Mouse (Mus musculus) midbrain, postnatal 0 days (tissue): ENCODE measurements around the gene Mcm3. TPM values are rescaled to one million over a fixed set of nuclear protein-coding genes. Genes with fewer than 3 reads are reported as not detected.

Experiments used
- ATAC-seq: fragments of 200-750 bp; cut with Nextera tagmentation; 2 replicates; pipeline ENCODE4 v1.8.0; 2017; ENCODE audit warnings: moderate number of reproducible peaks, mild to moderate bottlenecking, moderate TSS enrichment, moderate library complexity; ENCODE audit not compliant: low FRiP score
- DNase-seq: peaks from one replicate; pipeline ENCODE4 v3.0.0-alpha.2; 2015; ENCODE audit warnings: low spot score
- H3K27ac ChIP-seq: fragments of 300-500 bp; sonication (generic); 2 replicates; pipeline ENCODE4 v1.5.1; 2014; ENCODE audit warnings: low read depth, mild to moderate bottlenecking, low read length, mixed read lengths
- H3K27me3 ChIP-seq: fragments of 300-500 bp; sonication (generic); 2 replicates; pipeline ENCODE4 v1.6.1; 2014; ENCODE audit warnings: low read length, control low read depth, mixed read lengths; ENCODE audit not compliant: insufficient read depth
- H3K36me3 ChIP-seq: fragments of 300-500 bp; sonication (generic); 2 replicates; pipeline ENCODE4 v1.6.1; 2014; ENCODE audit warnings: low read length, control low read depth, mixed read lengths; ENCODE audit not compliant: insufficient read depth
- H3K4me1 ChIP-seq: fragments of 300-500 bp; sonication (generic); 2 replicates; pipeline ENCODE4 v1.6.1; 2014; ENCODE audit warnings: mild to moderate bottlenecking, control low read depth, antibody characterized with exemption, low read length, mixed read lengths; ENCODE audit not compliant: insufficient read depth
- H3K4me2 ChIP-seq: fragments of 300-500 bp; sonication (generic); 2 replicates; pipeline ENCODE4 v1.6.1; 2014; ENCODE audit warnings: low read depth, mild to moderate bottlenecking, low read length, mixed read lengths; ENCODE audit not compliant: poor library complexity, severe bottlenecking
- H3K4me3 ChIP-seq: fragments of 300-500 bp; sonication (generic); 2 replicates; pipeline ENCODE4 v1.5.1; 2014; ENCODE audit warnings: low read depth, mild to moderate bottlenecking, low read length, moderate library complexity
- H3K9ac ChIP-seq: fragments of 300-500 bp; sonication (generic); replicated peaks from 2 replicates; pipeline ENCODE4 v1.6.1; 2014; ENCODE audit warnings: mild to moderate bottlenecking, low read length, moderate library complexity, mixed read lengths; ENCODE audit not compliant: poor library complexity, severe bottlenecking
- H3K9me3 ChIP-seq: fragments of 300-500 bp; sonication (generic); 2 replicates; pipeline ENCODE4 v1.6.1; 2016; ENCODE audit warnings: low read length, control low read depth
- CTCF ChIP-seq: IDR thresholded peaks from 2 replicates; pipeline ENCODE4 v1.5.1; 2016; ENCODE audit warnings: antibody characterized with exemption, mild to moderate bottlenecking
- WGBS: fragments of 180-500 bp; shearing (Covaris S2); extraction: QIAGEN DNeasy Blood & Tissue Kit; methylation state at CpG from one replicate; pipeline ENCODE4 v1.1.7; 2014; 5-methylcytosine and 5-hydroxymethylcytosine counted together
- polyA plus RNA-seq: library from polyadenylated mRNA; unstranded; fragments of >200 nt; fragmentation: Nextera tagmentation; extraction: Ambion mirVana; gene quantifications from 2 replicates; pipeline ENCODE4 v1.2.1, GENCODE M21; 2015
- total RNA-seq: library from RNA; depleted of rRNA; stranded (reverse); fragments of >200 nt; gene quantifications from 2 replicates; pipeline ENCODE4 v1.2.3, GENCODE M21; 2014

The Mcm3 gene
- total and polyA plus RNA-seq, 2 experiments from 2014 or later, result 6.3 to 10.1 TPM

GRCm38 (mm10) chr1:20830546-20830945, 10.4 kb upstream of the Mcm3 start:
- Histone ChIP-seq H3K9me3 (no peaks in the 10 kb centered on the region), H3K36me3 (no peaks in the 10 kb centered on the region), H3K9ac (no peak overlapping the region), H3K4me1 (no peaks in the 10 kb centered on the region), H3K27ac (no peak overlapping the region), H3K4me2 (no peak overlapping the region), H3K27me3 (no peaks in the 10 kb centered on the region), H3K4me3 (no peak overlapping the region)
- no peak for DNase-seq
- 89% methylated on average over 1 of the region's 1 CpGs for WGBS
- TF ChIP-seq CTCF, result no peak
- ATAC-seq, result no peak

- no peak for TF ChIP-seq CTCF
- no peak overlapping the region for H3K9ac ChIP-seq
- H3K4me2 ChIP-seq, result no peak overlapping the region
- no peaks in the 10 kb centered on the region for H3K4me1 ChIP-seq
- WGBS, result 98% methylated on average over 2 of the region's 2 CpGs
- H3K9me3 ChIP-seq, result no peaks in the 10 kb centered on the region
- no peak for DNase-seq
- no peak overlapping the region for H3K27ac ChIP-seq
- H3K36me3 ChIP-seq, result no peaks in the 10 kb centered on the region
- no peaks in the 10 kb centered on the region for H3K27me3 ChIP-seq
- ATAC-seq, result no peak
- H3K4me3 ChIP-seq, result no peak overlapping the region
Observed at GRCm38 (mm10) chr1:20828061-20828460, 7.9 kb upstream of the Mcm3 start.

- Histone ChIP-seq H3K36me3 (no peaks in the 10 kb centered on the region), H3K27ac (no peak overlapping the region), H3K27me3 (no peaks in the 10 kb centered on the region), H3K4me2 (no peak overlapping the region), H3K4me1 (no peaks in the 10 kb centered on the region), H3K9me3 (no peaks in the 10 kb centered on the region), H3K4me3 (no peak overlapping the region), H3K9ac (no peak overlapping the region)
- no peak for ATAC-seq
- DNase-seq, result no peak
- TF ChIP-seq CTCF, result no peak
Observed at GRCm38 (mm10) chr1:20825036-20825435, 4.9 kb upstream of the Mcm3 start.

GRCm38 (mm10) chr1:20823906-20824305, 3.8 kb upstream of the Mcm3 start:
- H3K9ac ChIP-seq, result no peak overlapping the region
- no peak overlapping the region for H3K27ac ChIP-seq
- H3K4me3 ChIP-seq, result no peak overlapping the region
- 19% methylated on average over 2 of the region's 2 CpGs for WGBS
- DNase-seq (no peak), ATAC-seq (no peak)
- no peaks in the 10 kb centered on the region for H3K4me1 ChIP-seq
- H3K4me2 ChIP-seq, result no peak overlapping the region
- no peak for TF ChIP-seq CTCF
- no peaks in the 10 kb centered on the region for H3K27me3 ChIP-seq
- no peaks in the 10 kb centered on the region for H3K36me3 ChIP-seq
- no peaks in the 10 kb centered on the region for H3K9me3 ChIP-seq

- Histone ChIP-seq H3K4me3 (no peak overlapping the region), H3K27me3 (no peaks in the 10 kb centered on the region), H3K4me1 (no peaks in the 10 kb centered on the region), H3K9me3 (no peaks in the 10 kb centered on the region), H3K4me2 (no peak overlapping the region), H3K9ac (no peak overlapping the region), H3K36me3 (no peaks in the 10 kb centered on the region), H3K27ac (no peak overlapping the region)
- no peak for TF ChIP-seq CTCF
- WGBS, result 43% methylated on average over 4 of the region's 4 CpGs
- no peak for ATAC-seq
- no peak for DNase-seq
Observed at GRCm38 (mm10) chr1:20823471-20823870, 3.4 kb upstream of the Mcm3 start.

- no peak overlapping the region for H3K4me3 ChIP-seq
- no peaks in the 10 kb centered on the region for H3K27me3 ChIP-seq
- ATAC-seq (no peak), DNase-seq (no peak)
- H3K9ac ChIP-seq, result no peak overlapping the region
- H3K36me3 ChIP-seq, result no peaks in the 10 kb centered on the region
- no peak overlapping the region for H3K27ac ChIP-seq
- H3K9me3 ChIP-seq, result no peaks in the 10 kb centered on the region
- TF ChIP-seq CTCF, result no peak
- H3K4me1 ChIP-seq, result no peaks in the 10 kb centered on the region
- WGBS, result 89% methylated on average over 4 of the region's 4 CpGs
- H3K4me2 ChIP-seq, result no peak overlapping the region
Observed at GRCm38 (mm10) chr1:20820959-20821358, 847 bp upstream of the Mcm3 start.

GRCm38 (mm10) chr1:20817596-20817995, 2.5 kb downstream of the Mcm3 start:
- Histone ChIP-seq H3K4me2 (no peak overlapping the region), H3K27ac (no peak overlapping the region), H3K4me1 (no peaks in the 10 kb centered on the region), H3K9me3 (no peaks in the 10 kb centered on the region), H3K27me3 (no peaks in the 10 kb centered on the region), H3K4me3 (no peak overlapping the region), H3K9ac (no peak overlapping the region), H3K36me3 (no peaks in the 10 kb centered on the region)
- DNase-seq, result no peak
- ATAC-seq, result no peak
- TF ChIP-seq CTCF, result no peak
- 45% methylated on average over 12 of the region's 12 CpGs for WGBS
